Mouse (Mus musculus) retina, embryonic 14.5 days (tissue): ENCODE data around the gene Numbl.

Source experiments
- DNase-seq: peaks from one replicate; pipeline ENCODE4 v3.0.0-alpha.2; 2015; ENCODE audit warnings: low spot score

Numbl gene

GRCm38 (mm10) chr7:27296518-27296917 lies 38.3 kb downstream of the Numbl start:
- no peak for DNase-seq

GRCm38 (mm10) chr7:27298033-27298610 lies 39.9 kb downstream of the Numbl start:
- no peak for DNase-seq

- DNase-seq: no peak
These were observed 40.6 kb downstream of the Numbl start for GRCm38 (mm10) chr7:27298816-27299215.

- DNase-seq: no peak
These were observed 42.1 kb downstream of the Numbl start for GRCm38 (mm10) chr7:27300351-27300750.

GRCm38 (mm10) chr7:27300801-27301200 lies 42.6 kb downstream of the Numbl start:
- no peak for DNase-seq

GRCm38 (mm10) chr7:27302172-27302571 lies 43.9 kb downstream of the Numbl start:
- DNase-seq: peak; percentile 84

GRCm38 (mm10) chr7:27305091-27305730 lies 47.0 kb downstream of the Numbl start:
- no peak for DNase-seq

- DNase-seq: peak; percentile 50
These were observed 48.2 kb downstream of the Numbl start for GRCm38 (mm10) chr7:27306161-27307160.

- no peak for DNase-seq
These were observed 49.3 kb downstream of the Numbl start for GRCm38 (mm10) chr7:27307551-27307950.

- no peak for DNase-seq
These were observed 50.8 kb downstream of the Numbl start for GRCm38 (mm10) chr7:27308821-27309549.

GRCm38 (mm10) chr7:27309832-27310231 lies 51.6 kb downstream of the Numbl start:
- no peak for DNase-seq

- no peak for DNase-seq
These were observed 52.1 kb downstream of the Numbl start for GRCm38 (mm10) chr7:27310306-27310705.

- DNase-seq: no peak
These were observed 52.8 kb downstream of the Numbl start for GRCm38 (mm10) chr7:27310996-27311535.

GRCm38 (mm10) chr7:27311651-27312284 lies 53.5 kb downstream of the Numbl start:
- DNase-seq: no peak

- DNase-seq: no peak
These were observed 56.2 kb downstream of the Numbl start for GRCm38 (mm10) chr7:27314393-27314792.

- DNase-seq: peak; percentile 55
These were observed 57.7 kb downstream of the Numbl start for GRCm38 (mm10) chr7:27315958-27316357.

- no peak for DNase-seq
These were observed 61.2 kb downstream of the Numbl start for GRCm38 (mm10) chr7:27319411-27319810.

GRCm38 (mm10) chr7:27322291-27322690 lies 64.1 kb downstream of the Numbl start:
- DNase-seq: no peak

GRCm38 (mm10) chr7:27323001-27323400 lies 64.8 kb downstream of the Numbl start:
- DNase-seq: no peak

- no peak for DNase-seq
These were observed 65.9 kb downstream of the Numbl start for GRCm38 (mm10) chr7:27324161-27324560.

- no peak for DNase-seq
These were observed 66.7 kb downstream of the Numbl start for GRCm38 (mm10) chr7:27324928-27325327.
